Comparison of ENCODE assay signal across 25 mouse cellular contexts in the genomic region with DNA sequence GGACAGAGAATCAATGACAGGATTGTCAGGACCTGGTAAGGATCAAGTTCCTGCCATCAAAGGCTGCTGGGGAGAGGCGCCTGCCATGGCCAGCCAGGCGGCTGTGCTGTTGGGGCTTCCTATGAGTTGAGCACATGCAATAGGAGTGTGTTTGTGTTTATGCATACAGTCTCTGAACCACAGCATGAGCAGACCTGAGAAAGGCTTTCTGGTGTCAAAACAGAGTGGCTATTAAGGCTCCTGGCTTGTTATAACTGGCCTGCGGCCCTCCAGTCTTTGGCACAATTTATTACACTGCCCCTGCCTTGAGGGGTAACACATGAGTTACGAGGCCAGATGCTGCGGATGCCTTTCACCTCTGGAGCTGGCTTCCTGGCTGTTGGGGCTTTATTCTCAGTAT. TPM values are rescaled to one million over a fixed set of nuclear protein-coding genes. Genes with fewer than 3 reads are reported as not detected.
A peak's percentile ranks its signal among the peaks of the same experiment; 100 is the strongest.
DNase-seq lines count a peak whose midpoint lies in the region; ATAC-seq lines count a peak whose summit lies in the region.
"Had no signal": no experiment of that assay in that cellular context is flagged by ENCODE, and none has a peak within 500 bp of the region (broad histone marks: within the 10 kb centered on the region; RNA-seq: fewer than 3 reads in every experiment).

No protein-coding gene starts in this region.

- no peak overlapping the region for H3K4me2 ChIP-seq in embryonic facial prominence, embryonic 14.5 days (ENCODE audit: low read depth, low read length)
- no peak overlapping the region for H3K4me2 ChIP-seq in limb, embryonic 12.5 days
- H3K4me2 ChIP-seq: heart, embryonic 15.5 days; hindbrain, embryonic 15.5 days; lung, embryonic 14.5 days; midbrain, embryonic 13.5 days; stomach, embryonic 15.5 days had no signal

- no peak for ATAC-seq in embryonic facial prominence, embryonic 14.5 days (ENCODE audit: low read depth)
- ATAC-seq in limb, embryonic 12.5 days (ENCODE audit: insufficient number of reproducible peaks, insufficient read depth, low FRiP score, low TSS enrichment, low read depth), result peak; percentile 52; the same call in 1 of the 2 replicates
- ATAC-seq: forebrain, postnatal 0 days; intestine, embryonic 16.5 days; midbrain, embryonic 13.5 days had no signal

- no peak overlapping the region for H3K4me3 ChIP-seq in embryonic facial prominence, embryonic 14.5 days (ENCODE audit: low read depth, low read length)
- no peak overlapping the region for H3K4me3 ChIP-seq in limb, embryonic 12.5 days (replicated peaks)
- H3K4me3 ChIP-seq: heart, embryonic 15.5 days; hindbrain, embryonic 15.5 days; left cerebral cortex, adult 2 months; midbrain, embryonic 13.5 days; stomach, embryonic 15.5 days had no signal

- no peaks in the 10 kb centered on the region for H3K9me3 ChIP-seq in embryonic facial prominence, embryonic 14.5 days (ENCODE audit: control insufficient read depth, low read length)
- H3K9me3 ChIP-seq in limb, embryonic 12.5 days, result no peaks in the 10 kb centered on the region
- H3K9me3 ChIP-seq: G1E; heart, embryonic 15.5 days; hindbrain, embryonic 15.5 days; midbrain, embryonic 13.5 days; stomach, embryonic 15.5 days had no signal

- 0 out of 2 replicates have a peak overlapping the region, but pooled peaks have one; percentile 52 for H3K27ac ChIP-seq in embryonic facial prominence, embryonic 14.5 days (replicated peaks; ENCODE audit: low read depth, low read length)
- H3K27ac ChIP-seq in limb, embryonic 12.5 days, result peak overlapping the region; percentile 87
- H3K27ac ChIP-seq: hindbrain, embryonic 15.5 days; left cerebral cortex, adult 2 months; liver, embryonic 14.5 days; midbrain, embryonic 13.5 days; stomach, embryonic 15.5 days had no signal

- DNase-seq in MN1 (ENCODE audit: low spot score), result peak; percentile 84
- DNase-seq in embryo, embryonic 10.5 days (ENCODE audit: low spot score), result peak; percentile 37
- DNase-seq in embryonic facial prominence, embryonic 14.5 days (ENCODE audit: low spot score), result no peak
- DNase-seq in layer of hippocampus, adult 9-11 months, result no peak
- no peak for DNase-seq in thymus, adult 18-20 months
- no peak for DNase-seq in T-cell, adult 2 months (ENCODE audit: low spot score)
- DNase-seq: adrenal gland, postnatal 25 days; B cell, adult 2 months; cerebellum, adult 8-10 months; forebrain, postnatal 0 days; gastrocnemius, postnatal 36 days; heart, postnatal 36 days; kidney, adult 9 months; left cerebral cortex, postnatal 4 days; lung, embryonic 14.5 days had no signal

- H3K27me3 ChIP-seq in embryonic facial prominence, embryonic 14.5 days (replicated peaks; ENCODE audit: control insufficient read depth, insufficient read depth, low read length), result no peaks in the 10 kb centered on the region
- H3K27me3 ChIP-seq in limb, embryonic 12.5 days, result no peaks in the 10 kb centered on the region
- H3K27me3 ChIP-seq: CH12.LX; heart, embryonic 15.5 days; hindbrain, embryonic 15.5 days; midbrain, embryonic 13.5 days; stomach, embryonic 15.5 days had no signal

- H3K9ac ChIP-seq in embryonic facial prominence, embryonic 14.5 days (ENCODE audit: low read depth, low read length), result no peak overlapping the region
- no peak overlapping the region for H3K9ac ChIP-seq in limb, embryonic 12.5 days (replicated peaks)
- H3K9ac ChIP-seq: forebrain, postnatal 0 days; heart, embryonic 15.5 days; hindbrain, embryonic 15.5 days; liver, embryonic 14.5 days; lung, embryonic 14.5 days; midbrain, embryonic 13.5 days; stomach, embryonic 15.5 days had no signal

- peaks cover 48% of the 10 kb centered on the region for H3K36me3 ChIP-seq in embryonic facial prominence, embryonic 14.5 days (ENCODE audit: control insufficient read depth, insufficient read depth, low read length)
- H3K36me3 ChIP-seq in limb, embryonic 12.5 days, result peaks cover 54% of the 10 kb centered on the region
- H3K36me3 ChIP-seq: G1E; heart, embryonic 15.5 days; hindbrain, embryonic 15.5 days; midbrain, embryonic 13.5 days; stomach, embryonic 15.5 days had no signal

- WGBS in embryonic facial prominence, embryonic 14.5 days, result 73% methylated on average over 5 of the region's 5 CpGs
- WGBS in limb, embryonic 12.5 days, result 15% methylated on average over 5 of the region's 5 CpGs

- H3K4me1 ChIP-seq in embryonic facial prominence, embryonic 14.5 days (ENCODE audit: control insufficient read depth, insufficient read depth, low read length), result peaks cover 14% of the 10 kb centered on the region; the same call in 1 of the 2 replicates
- H3K4me1 ChIP-seq in limb, embryonic 12.5 days (replicated peaks), result peaks cover 36% of the 10 kb centered on the region
- H3K4me1 ChIP-seq: stomach, embryonic 15.5 days had no signal

RNA-seq across cellular contexts. Expression of a gene that starts 55.6 kb away (rescaled TPM):
- polyA plus RNA-seq in embryonic facial prominence, embryonic 14.5 days (2014; fragmentation: Nextera tagmentation; extraction: Ambion mirVana), result 0.25 and 0.59 TPM in 2 replicates
- polyA plus RNA-seq in limb, embryonic 12.5 days (2016; fragmentation: Nextera tagmentation; extraction: Ambion mirVana), result 0.44 and 0.48 TPM in 2 replicates

Comparison
In these comparisons a context has a peak if more than half of its experiments do, and no peak if none do; other contexts are left out.
1. DNase-seq: peak in MN1 (single experiment) and embryo, embryonic 10.5 days (single experiment); none in embryonic facial prominence, embryonic 14.5 days (single experiment), layer of hippocampus, adult 9-11 months (single experiment), thymus, adult 18-20 months (0 of 2) and T-cell, adult 2 months (single experiment).